Mouse (Mus musculus) intestine, embryonic 16.5 days (tissue): Measurements from ENCODE around the gene Scrn2. TPM values are rescaled to one million over a fixed set of nuclear protein-coding genes. Genes with fewer than 3 reads are reported as not detected.

ENCODE experiments used
- ATAC-seq: fragments of 200-750 bp; cut with Nextera tagmentation; 2 replicates; pipeline ENCODE4 v1.8.0; 2017; ENCODE audit warnings: moderate TSS enrichment, moderate library complexity
- H3K27ac ChIP-seq: fragments of 300-500 bp; sonication (generic); 2 replicates; pipeline ENCODE4 v1.5.1; 2014; ENCODE audit warnings: mild to moderate bottlenecking, low read length
- H3K27me3 ChIP-seq: fragments of 300-500 bp; sonication (generic); replicated peaks from 2 replicates; pipeline ENCODE4 v1.6.1; 2014; ENCODE audit warnings: low read length, control low read depth, mixed read lengths; ENCODE audit not compliant: control insufficient read depth, insufficient read depth
- H3K36me3 ChIP-seq: fragments of 300-500 bp; sonication (generic); 2 replicates; pipeline ENCODE4 v1.6.1; 2014; ENCODE audit warnings: low read length, control low read depth; ENCODE audit not compliant: control insufficient read depth, insufficient read depth
- H3K4me1 ChIP-seq: fragments of 300-500 bp; sonication (generic); 2 replicates; pipeline ENCODE4 v1.6.1; 2014; ENCODE audit warnings: low read length, control low read depth, mixed read lengths; ENCODE audit not compliant: control insufficient read depth, insufficient read depth
- H3K4me2 ChIP-seq: fragments of 300-500 bp; sonication (generic); 2 replicates; pipeline ENCODE4 v1.6.1; 2014; ENCODE audit warnings: low read depth, low read length, control low read depth
- H3K4me3 ChIP-seq: fragments of 300-500 bp; sonication (generic); 2 replicates; pipeline ENCODE4 v1.5.1; 2014; ENCODE audit warnings: mild to moderate bottlenecking, low read length
- H3K9ac ChIP-seq: fragments of 300-500 bp; sonication (generic); 2 replicates; pipeline ENCODE4 v1.6.1; 2014; ENCODE audit warnings: low read depth, low read length
- H3K9me3 ChIP-seq: fragments of 300-500 bp; sonication (generic); 2 replicates; pipeline ENCODE4 v1.6.1; 2016; ENCODE audit warnings: low read length, control low read depth; ENCODE audit not compliant: control insufficient read depth
- WGBS: fragments of 180-500 bp; shearing (Covaris S2); extraction: QIAGEN DNeasy Blood & Tissue Kit; methylation state at CpG from one replicate; pipeline ENCODE4 v1.1.7; 2014; 5-methylcytosine and 5-hydroxymethylcytosine counted together
- polyA plus RNA-seq: library from polyadenylated mRNA; unstranded; fragments of >200 nt; fragmentation: Nextera tagmentation; extraction: Ambion mirVana; gene quantifications from 2 replicates; pipeline ENCODE4 v1.2.1, GENCODE M21; 2015

Scrn2 gene
- polyA plus RNA-seq, 1 experiment from 2014 or later: 26.9 TPM

- H3K4me3 ChIP-seq: no peak overlapping the region
- no peaks in the 10 kb centered on the region; the same call in 1 of the 2 replicates for H3K36me3 ChIP-seq
- no peak overlapping the region for H3K27ac ChIP-seq
- H3K9ac ChIP-seq: no peak overlapping the region
- peaks cover 7% of the 10 kb centered on the region for H3K4me1 ChIP-seq
- 81% methylated on average over 12 of the region's 12 CpGs for WGBS
- no peaks in the 10 kb centered on the region for H3K9me3 ChIP-seq
- H3K27me3 ChIP-seq: no peaks in the 10 kb centered on the region
- ATAC-seq: no peak
- no peak overlapping the region for H3K4me2 ChIP-seq
Observed at GRCm38 (mm10) chr11:97065538-97066295, 36.0 kb downstream of the Scrn2 start.

GRCm38 (mm10) chr11:97066656-97067360, 37.1 kb downstream of the Scrn2 start:
- H3K36me3 ChIP-seq: no peaks in the 10 kb centered on the region; the same call in 1 of the 2 replicates
- H3K9me3 ChIP-seq: no peaks in the 10 kb centered on the region
- no peaks in the 10 kb centered on the region for H3K27me3 ChIP-seq
- no peak overlapping the region for H3K9ac ChIP-seq
- H3K4me1 ChIP-seq: peaks cover 7% of the 10 kb centered on the region
- WGBS: 51% methylated on average over 22 of the region's 22 CpGs
- peak; percentile 68 for ATAC-seq
- H3K4me2 ChIP-seq: no peak overlapping the region
- no peak overlapping the region for H3K27ac ChIP-seq
- no peak overlapping the region for H3K4me3 ChIP-seq

GRCm38 (mm10) chr11:97069333-97069732, 39.6 kb downstream of the Scrn2 start:
- 0 out of 2 replicates have a peak overlapping the region, but pooled peaks have one; percentile 1 for H3K27ac ChIP-seq
- ATAC-seq: no peak
- H3K9me3 ChIP-seq: no peaks in the 10 kb centered on the region
- no peak overlapping the region for H3K9ac ChIP-seq
- 63% methylated on average over 1 of the region's 1 CpGs for WGBS
- peaks cover 4% of the 10 kb centered on the region; the same call in 1 of the 2 replicates for H3K4me1 ChIP-seq
- H3K4me2 ChIP-seq: no peak overlapping the region
- no peaks in the 10 kb centered on the region for H3K27me3 ChIP-seq
- H3K36me3 ChIP-seq: no peaks in the 10 kb centered on the region; the same call in 1 of the 2 replicates
- H3K4me3 ChIP-seq: no peak overlapping the region

- WGBS: 60% methylated on average over 2 of the region's 2 CpGs
- no peak overlapping the region for H3K4me2 ChIP-seq
- no peaks in the 10 kb centered on the region for H3K27me3 ChIP-seq
- H3K4me1 ChIP-seq: peaks cover 4% of the 10 kb centered on the region; the same call in 1 of the 2 replicates
- H3K9ac ChIP-seq: no peak overlapping the region
- no peaks in the 10 kb centered on the region; the same call in 1 of the 2 replicates for H3K36me3 ChIP-seq
- peak; percentile 52; the same call in 1 of the 2 replicates for ATAC-seq
- no peak overlapping the region for H3K27ac ChIP-seq
- H3K9me3 ChIP-seq: no peaks in the 10 kb centered on the region
- H3K4me3 ChIP-seq: no peak overlapping the region
Observed at GRCm38 (mm10) chr11:97069770-97070169, 40.0 kb downstream of the Scrn2 start.

- WGBS: 54% methylated on average over 1 of the region's 1 CpGs
- no peaks in the 10 kb centered on the region; the same call in 1 of the 2 replicates for H3K36me3 ChIP-seq
- peaks cover 4% of the 10 kb centered on the region; the same call in 1 of the 2 replicates for H3K4me1 ChIP-seq
- no peak overlapping the region for H3K27ac ChIP-seq
- H3K4me3 ChIP-seq: no peak overlapping the region
- H3K9ac ChIP-seq: no peak overlapping the region
- H3K27me3 ChIP-seq: no peaks in the 10 kb centered on the region
- H3K9me3 ChIP-seq: no peaks in the 10 kb centered on the region
- no peak overlapping the region for H3K4me2 ChIP-seq
- ATAC-seq: no peak
Observed at GRCm38 (mm10) chr11:97071129-97071528, 41.4 kb downstream of the Scrn2 start.

- ATAC-seq: no peak
- H3K27me3 ChIP-seq: no peaks in the 10 kb centered on the region
- 30% methylated on average over 3 of the region's 3 CpGs for WGBS
- H3K27ac ChIP-seq: no peak overlapping the region
- no peak overlapping the region for H3K4me3 ChIP-seq
- H3K9ac ChIP-seq: no peak overlapping the region
- no peak overlapping the region for H3K4me2 ChIP-seq
- H3K4me1 ChIP-seq: peaks cover 4% of the 10 kb centered on the region; the same call in 1 of the 2 replicates
- H3K36me3 ChIP-seq: no peaks in the 10 kb centered on the region; the same call in 1 of the 2 replicates
- no peaks in the 10 kb centered on the region for H3K9me3 ChIP-seq
Observed at GRCm38 (mm10) chr11:97072533-97072932, 42.8 kb downstream of the Scrn2 start.

GRCm38 (mm10) chr11:97074235-97074634, 44.5 kb downstream of the Scrn2 start:
- H3K4me1 ChIP-seq: peaks cover 2% of the 10 kb centered on the region; the same call in 1 of the 2 replicates
- H3K27ac ChIP-seq: no peak overlapping the region
- H3K36me3 ChIP-seq: no peaks in the 10 kb centered on the region
- ATAC-seq: no peak
- H3K4me3 ChIP-seq: no peak overlapping the region
- no peaks in the 10 kb centered on the region for H3K27me3 ChIP-seq
- no peaks in the 10 kb centered on the region for H3K9me3 ChIP-seq
- WGBS: 70% methylated on average over 8 of the region's 8 CpGs
- H3K9ac ChIP-seq: no peak overlapping the region
- H3K4me2 ChIP-seq: no peak overlapping the region

GRCm38 (mm10) chr11:97078751-97079150, 49.0 kb downstream of the Scrn2 start:
- H3K27ac ChIP-seq: no peak overlapping the region
- no peaks in the 10 kb centered on the region for H3K27me3 ChIP-seq
- no peak overlapping the region for H3K4me3 ChIP-seq
- H3K4me1 ChIP-seq: 0 out of 2 replicates have a peak, but pooled peaks cover under 1% of the 10 kb centered on the region
- WGBS: 40% methylated on average over 4 of the region's 4 CpGs
- ATAC-seq: no peak
- no peak overlapping the region for H3K4me2 ChIP-seq
- H3K9ac ChIP-seq: no peak overlapping the region
- H3K36me3 ChIP-seq: no peaks in the 10 kb centered on the region
- no peaks in the 10 kb centered on the region for H3K9me3 ChIP-seq

GRCm38 (mm10) chr11:97080291-97080690, 50.6 kb downstream of the Scrn2 start:
- H3K4me2 ChIP-seq: no peak overlapping the region
- ATAC-seq: no peak
- no peak overlapping the region for H3K4me3 ChIP-seq
- no peak overlapping the region for H3K9ac ChIP-seq
- H3K36me3 ChIP-seq: no peaks in the 10 kb centered on the region
- H3K27me3 ChIP-seq: no peaks in the 10 kb centered on the region
- 36% methylated on average over 9 of the region's 9 CpGs for WGBS
- no peak overlapping the region for H3K27ac ChIP-seq
- 0 out of 2 replicates have a peak, but pooled peaks cover 4% of the 10 kb centered on the region for H3K4me1 ChIP-seq
- H3K9me3 ChIP-seq: no peaks in the 10 kb centered on the region
